Mouse (Mus musculus): ENCODE results near the gene Strn4.
A peak's percentile ranks its signal among the peaks of the same experiment; 100 is the strongest.

Gene Strn4

GRCm38 (mm10) chr7:16810920-16811648 is 4.6 kb upstream of the Strn4 start:
- no peak for DNase-seq (ENCODE audit: low read depth, low spot score)

- DNase-seq (ENCODE audit: low read depth, low spot score), result no peak
These were observed 4.0 kb upstream of the Strn4 start for GRCm38 (mm10) chr7:16811649-16812070.

- no peak for DNase-seq (ENCODE audit: low read depth, low spot score)
These were observed 3.2 kb upstream of the Strn4 start for GRCm38 (mm10) chr7:16812505-16812904.

GRCm38 (mm10) chr7:16816078-16816474 is 387 bp downstream of the Strn4 start:
- peak; percentile 81 for DNase-seq (ENCODE audit: low read depth, low spot score)

GRCm38 (mm10) chr7:16816475-16817122 is 910 bp downstream of the Strn4 start, which contains the start of gene Fkrp:
Gene Fkrp, minus strand, starts transcription at chr7:16816732.
- no peak for DNase-seq (ENCODE audit: low read depth, low spot score)

GRCm38 (mm10) chr7:16817693-16818092 is 2.0 kb downstream of the Strn4 start:
- DNase-seq (ENCODE audit: low read depth, low spot score), result no peak

- DNase-seq (ENCODE audit: low read depth, low spot score), result no peak
These were observed 4.1 kb downstream of the Strn4 start for GRCm38 (mm10) chr7:16819794-16820193.

GRCm38 (mm10) chr7:16820271-16820763 is 4.6 kb downstream of the Strn4 start:
- DNase-seq (ENCODE audit: low read depth, low spot score), result no peak

GRCm38 (mm10) chr7:16821091-16821490 is 5.4 kb downstream of the Strn4 start:
- no peak for DNase-seq (ENCODE audit: low read depth, low spot score)

- no peak for DNase-seq (ENCODE audit: low read depth, low spot score)
These were observed 6.0 kb downstream of the Strn4 start for GRCm38 (mm10) chr7:16821669-16822101.

- no peak for DNase-seq (ENCODE audit: low read depth, low spot score)
These were observed 8.0 kb downstream of the Strn4 start for GRCm38 (mm10) chr7:16823734-16824133.

GRCm38 (mm10) chr7:16825785-16826184 is 10.1 kb downstream of the Strn4 start:
- no peak for DNase-seq (ENCODE audit: low read depth, low spot score)

- no peak for DNase-seq (ENCODE audit: low read depth, low spot score)
These were observed 10.9 kb downstream of the Strn4 start for GRCm38 (mm10) chr7:16826571-16826970.

GRCm38 (mm10) chr7:16827274-16827673 is 11.6 kb downstream of the Strn4 start:
- no peak for DNase-seq (ENCODE audit: low read depth, low spot score)

- DNase-seq (ENCODE audit: low read depth, low spot score), result no peak
These were observed 14.8 kb downstream of the Strn4 start for GRCm38 (mm10) chr7:16830449-16830848.

GRCm38 (mm10) chr7:16837916-16838803 is 22.5 kb downstream of the Strn4 start:
- DNase-seq (ENCODE audit: low read depth, low spot score), result no peak

GRCm38 (mm10) chr7:16838804-16839426 is 23.2 kb downstream of the Strn4 start:
- no peak for DNase-seq (ENCODE audit: low read depth, low spot score)

GRCm38 (mm10) chr7:16839427-16840108 is 23.9 kb downstream of the Strn4 start:
- no peak for DNase-seq (ENCODE audit: low read depth, low spot score)

- no peak for DNase-seq (ENCODE audit: low read depth, low spot score)
These were observed 24.4 kb downstream of the Strn4 start for GRCm38 (mm10) chr7:16840109-16840491.

GRCm38 (mm10) chr7:16841078-16841477 is 25.4 kb downstream of the Strn4 start:
- DNase-seq (ENCODE audit: low read depth, low spot score), result no peak
